Mouse (Mus musculus) R1 (cell line): Measurements from ENCODE around the gene Rab11fip4.

Experiments
- DNase-seq: peaks from one replicate; pipeline ENCODE4 v3.0.0-alpha.2; 2018; ENCODE audit warnings: low read depth, low spot score

Gene Rab11fip4

GRCm38 (mm10) chr11:79654407-79654831, 63.4 kb downstream of the Rab11fip4 start:
- DNase-seq, result no peak

GRCm38 (mm10) chr11:79655592-79655991, 64.6 kb downstream of the Rab11fip4 start:
- DNase-seq, result no peak

- DNase-seq, result peak; percentile 63
These were observed 65.5 kb downstream of the Rab11fip4 start for GRCm38 (mm10) chr11:79656491-79656890.

GRCm38 (mm10) chr11:79657053-79657452, 66.0 kb downstream of the Rab11fip4 start:
- no peak for DNase-seq

- no peak for DNase-seq
These were observed 67.3 kb downstream of the Rab11fip4 start for GRCm38 (mm10) chr11:79658205-79658825.

- DNase-seq, result peak; percentile 94
These were observed 69.6 kb downstream of the Rab11fip4 start for GRCm38 (mm10) chr11:79660361-79661205.

GRCm38 (mm10) chr11:79661877-79662545, 71.0 kb downstream of the Rab11fip4 start:
- no peak for DNase-seq

GRCm38 (mm10) chr11:79663158-79663557, 72.1 kb downstream of the Rab11fip4 start:
- DNase-seq, result no peak

- no peak for DNase-seq
These were observed 72.6 kb downstream of the Rab11fip4 start for GRCm38 (mm10) chr11:79663570-79663969.

GRCm38 (mm10) chr11:79666544-79666943, 75.5 kb downstream of the Rab11fip4 start:
- no peak for DNase-seq

GRCm38 (mm10) chr11:79669210-79669609, 78.2 kb downstream of the Rab11fip4 start:
- DNase-seq, result no peak

GRCm38 (mm10) chr11:79669947-79670346, 78.9 kb downstream of the Rab11fip4 start:
- DNase-seq, result no peak

- no peak for DNase-seq
These were observed 79.5 kb downstream of the Rab11fip4 start for GRCm38 (mm10) chr11:79670411-79670945.

GRCm38 (mm10) chr11:79671668-79672281, 80.8 kb downstream of the Rab11fip4 start:
- DNase-seq, result peak; percentile 68

- no peak for DNase-seq
These were observed 82.1 kb downstream of the Rab11fip4 start for GRCm38 (mm10) chr11:79673072-79673471.

- DNase-seq, result peak; percentile 41
These were observed 82.7 kb downstream of the Rab11fip4 start for GRCm38 (mm10) chr11:79673717-79674116.

- DNase-seq, result no peak
These were observed 83.2 kb downstream of the Rab11fip4 start for GRCm38 (mm10) chr11:79674231-79674630.

- no peak for DNase-seq
These were observed 83.6 kb downstream of the Rab11fip4 start for GRCm38 (mm10) chr11:79674632-79675031.

GRCm38 (mm10) chr11:79675285-79675684, 84.3 kb downstream of the Rab11fip4 start:
- DNase-seq, result no peak

GRCm38 (mm10) chr11:79675994-79676393, 85.0 kb downstream of the Rab11fip4 start:
- peak; percentile 14 for DNase-seq

GRCm38 (mm10) chr11:79676483-79676967, 85.5 kb downstream of the Rab11fip4 start:
- no peak for DNase-seq
